Comparison of ENCODE assay signal across 10 mouse cellular contexts in the genomic region with DNA sequence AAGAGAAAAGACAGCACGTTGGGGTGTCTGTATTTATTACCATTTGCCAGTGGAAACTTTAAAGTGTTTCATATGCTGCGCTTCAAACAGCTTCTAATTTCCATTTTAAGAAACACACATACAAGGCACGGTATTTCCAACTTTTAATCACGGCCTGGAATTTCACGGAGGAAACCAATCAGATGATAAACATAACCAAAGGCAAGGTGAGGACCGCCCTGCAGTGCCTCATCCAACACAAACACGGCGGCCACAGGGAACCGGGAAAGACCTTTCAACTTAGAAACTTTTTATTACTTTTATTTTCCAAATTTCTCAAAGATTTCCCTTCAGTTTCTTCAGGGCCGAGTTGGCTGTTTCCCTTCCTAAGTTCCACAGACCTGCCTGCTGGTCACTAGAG. TPM values are rescaled to one million over a fixed set of nuclear protein-coding genes. Genes with fewer than 3 reads are reported as not detected.
A peak's percentile ranks its signal among the peaks of the same experiment; 100 is the strongest.
DNase-seq lines count a peak whose midpoint lies in the region; ATAC-seq and TF ChIP-seq lines count a peak whose summit lies in the region.
"Had no signal": no experiment of that assay in that cellular context is flagged by ENCODE, and none has a peak within 500 bp of the region (broad histone marks: within the 10 kb centered on the region; RNA-seq: fewer than 3 reads in every experiment).

No protein-coding gene starts in this region.

- H3K9ac ChIP-seq in forebrain, embryonic 16.5 days (replicated peaks; ENCODE audit: low read depth, low read length) = no peak overlapping the region
- no peak overlapping the region for H3K9ac ChIP-seq in hindbrain, embryonic 15.5 days
- H3K9ac ChIP-seq in midbrain, embryonic 15.5 days = no peak overlapping the region

- H3K36me3 ChIP-seq in forebrain, embryonic 16.5 days (ENCODE audit: control insufficient read depth, insufficient read depth) = no peaks in the 10 kb centered on the region
- no peaks in the 10 kb centered on the region for H3K36me3 ChIP-seq in forebrain, embryonic 10.5 days (replicated peaks)
- H3K36me3 ChIP-seq in hindbrain, embryonic 15.5 days = no peaks in the 10 kb centered on the region
- H3K36me3 ChIP-seq in midbrain, embryonic 15.5 days (replicated peaks) = no peaks in the 10 kb centered on the region

- peak overlapping the region; percentile 1; the same call in 1 of the 2 replicates for H3K4me2 ChIP-seq in forebrain, embryonic 16.5 days (ENCODE audit: low read length)
- peak overlapping the region; percentile 62 for H3K4me2 ChIP-seq in hindbrain, embryonic 15.5 days
- peak overlapping the region; percentile 75; the same call in 1 of the 2 replicates for H3K4me2 ChIP-seq in midbrain, embryonic 15.5 days

- no peak overlapping the region for H3K4me3 ChIP-seq in forebrain, embryonic 16.5 days (replicated peaks; ENCODE audit: low read length)
- H3K4me3 ChIP-seq in forebrain, embryonic 10.5 days = no peak overlapping the region
- H3K4me3 ChIP-seq in layer of hippocampus, adult 2 months = peak overlapping the region; percentile 92
- H3K4me3 ChIP-seq in hindbrain, embryonic 15.5 days = no peak overlapping the region
- H3K4me3 ChIP-seq in midbrain, embryonic 15.5 days = no peak overlapping the region

- DNase-seq in forebrain, embryonic 10.5 days (ENCODE audit: extremely low spot score, low spot score) = no peak
- no peak for DNase-seq in layer of hippocampus, adult 2 months (ENCODE audit: low spot score in 2 of 2)
- DNase-seq in layer of hippocampus, postnatal 10 days (ENCODE audit: low spot score in 2 of 2) = no peak
- no peak for DNase-seq in layer of hippocampus, adult 9-11 months

- WGBS in forebrain, embryonic 16.5 days = 78% methylated on average over 10 of the region's 10 CpGs
- 90% methylated on average over 10 of the region's 10 CpGs for WGBS in forebrain, embryonic 10.5 days
- 79% methylated on average over 10 of the region's 10 CpGs for WGBS in hindbrain, embryonic 15.5 days
- WGBS in midbrain, embryonic 15.5 days = 85% methylated on average over 10 of the region's 10 CpGs

- no peak for TF ChIP-seq CTCF in layer of hippocampus, adult 2 months (conservative IDR thresholded peaks at IDR 0.05)

- no peak overlapping the region for H3K27ac ChIP-seq in forebrain, embryonic 16.5 days (ENCODE audit: low read length)
- H3K27ac ChIP-seq in forebrain, embryonic 10.5 days = no peak overlapping the region
- peak overlapping the region; percentile 60; the same call in 1 of the 2 replicates for H3K27ac ChIP-seq in layer of hippocampus, adult 2 months
- H3K27ac ChIP-seq in hindbrain, embryonic 15.5 days (replicated peaks) = no peak overlapping the region
- H3K27ac ChIP-seq in midbrain, embryonic 15.5 days = no peak overlapping the region

- ATAC-seq in forebrain, embryonic 16.5 days = no peak
- ATAC-seq in hindbrain, embryonic 15.5 days (ENCODE audit: low FRiP score, low read depth) = no peak
- ATAC-seq in midbrain, embryonic 15.5 days (replicated peaks) = no peak
- no peak for ATAC-seq in granulocyte monocyte progenitor cell, adult 5-6 weeks (replicated peaks; ENCODE audit: poor library complexity, severe bottlenecking)

- H3K9me3 ChIP-seq in forebrain, embryonic 16.5 days (ENCODE audit: control insufficient read depth, low read length) = no peaks in the 10 kb centered on the region
- no peaks in the 10 kb centered on the region for H3K9me3 ChIP-seq in forebrain, embryonic 10.5 days
- no peaks in the 10 kb centered on the region for H3K9me3 ChIP-seq in hindbrain, embryonic 15.5 days
- no peaks in the 10 kb centered on the region for H3K9me3 ChIP-seq in midbrain, embryonic 15.5 days

- no peaks in the 10 kb centered on the region for H3K27me3 ChIP-seq in forebrain, embryonic 16.5 days (replicated peaks; ENCODE audit: control insufficient read depth, insufficient read depth, low read length)
- H3K27me3 ChIP-seq in forebrain, embryonic 10.5 days (ENCODE audit: poor library complexity, severe bottlenecking) = no peaks in the 10 kb centered on the region
- H3K27me3 ChIP-seq in hindbrain, embryonic 15.5 days = no peaks in the 10 kb centered on the region
- no peaks in the 10 kb centered on the region for H3K27me3 ChIP-seq in midbrain, embryonic 15.5 days (replicated peaks)

- H3K4me1 ChIP-seq in forebrain, embryonic 16.5 days (replicated peaks; ENCODE audit: control insufficient read depth, insufficient read depth, low read length) = peaks cover 35% of the 10 kb centered on the region
- H3K4me1 ChIP-seq in forebrain, embryonic 10.5 days = peaks cover 53% of the 10 kb centered on the region
- H3K4me1 ChIP-seq in hindbrain, embryonic 15.5 days (replicated peaks) = peaks cover 33% of the 10 kb centered on the region
- peaks cover 41% of the 10 kb centered on the region for H3K4me1 ChIP-seq in midbrain, embryonic 15.5 days

RNA-seq across cellular contexts. Expression of gene Cdc42bpb, which starts 2.8 kb away (rescaled TPM):
- polyA plus RNA-seq in forebrain, embryonic 16.5 days (2015; fragmentation: Nextera tagmentation; extraction: Ambion mirVana) = 33.6 and 39.9 TPM in 2 replicates
- 30.1 and 30.3 TPM in 2 replicates for polyA plus RNA-seq in forebrain, embryonic 10.5 days (2016; fragmentation: Nextera tagmentation; extraction: Ambion mirVana)
- 100 to 1,000 TPM; 113 to 122 TPM for total RNA-seq in layer of hippocampus, adult 2 months (2021)
- total RNA-seq in layer of hippocampus, postnatal 10 days (2021) = 100 to 1,000 TPM; 138 to 143 TPM
- polyA plus RNA-seq in hindbrain, embryonic 15.5 days (2015; fragmentation: Nextera tagmentation; extraction: Ambion mirVana) = 41.2 and 42.4 TPM in 2 replicates
- 44.7 and 44.9 TPM in 2 replicates for polyA plus RNA-seq in midbrain, embryonic 15.5 days (2015; fragmentation: Nextera tagmentation; extraction: Ambion mirVana)
- total RNA-seq in granulocyte monocyte progenitor cell, adult 5-6 weeks (2014; fragmentation: Nextera tagmentation) = 5.6 and 8.1 TPM in 2 replicates
- 4.8 and 8.6 TPM in 2 replicates for total RNA-seq in granulocyte monocyte progenitor cell, adult 5-6 weeks (2017)

RNA-seq across cellular contexts. Expression of gene Lbhd2, which starts 31.9 kb away (rescaled TPM):
- 1.3 and 4.5 TPM in 2 replicates for polyA plus RNA-seq in forebrain, embryonic 16.5 days (2015; fragmentation: Nextera tagmentation; extraction: Ambion mirVana)
- polyA plus RNA-seq in forebrain, embryonic 10.5 days (2016; fragmentation: Nextera tagmentation; extraction: Ambion mirVana) = 0.25 TPM in 1 of 2 replicates, not detected in the other
- total RNA-seq in layer of hippocampus, adult 2 months (2021) = 1 to 10 TPM; 1.2 to 1.4 TPM
- 1 to 10 TPM in 1 of 2 experiments, under 1 TPM in 1; 0.96 to 1.3 TPM for total RNA-seq in layer of hippocampus, postnatal 10 days (2021)
- 1.6 and 1.9 TPM in 2 replicates for polyA plus RNA-seq in hindbrain, embryonic 15.5 days (2015; fragmentation: Nextera tagmentation; extraction: Ambion mirVana)
- polyA plus RNA-seq in midbrain, embryonic 15.5 days (2015; fragmentation: Nextera tagmentation; extraction: Ambion mirVana) = 3.2 and 3.5 TPM in 2 replicates
- total RNA-seq in granulocyte monocyte progenitor cell, adult 5-6 weeks (2014; fragmentation: Nextera tagmentation) = not detected in 2 replicates
- total RNA-seq in granulocyte monocyte progenitor cell, adult 5-6 weeks (2017) = not detected in 2 replicates
- total RNA-seq: gastrocnemius, adult 8-10 months; monocyte, adult 5-6 weeks had no signal

RNA-seq across cellular contexts. Expression of gene Exoc3l4, which starts 42.1 kb away (rescaled TPM):
- 1.9 and 2.5 TPM in 2 replicates for polyA plus RNA-seq in forebrain, embryonic 16.5 days (2015; fragmentation: Nextera tagmentation; extraction: Ambion mirVana)
- polyA plus RNA-seq in forebrain, embryonic 10.5 days (2016; fragmentation: Nextera tagmentation; extraction: Ambion mirVana) = 5.2 and 5.6 TPM in 2 replicates
- total RNA-seq in layer of hippocampus, adult 2 months (2021) = 1 to 10 TPM; 4.5 to 6.3 TPM
- 1 to 10 TPM in 1 of 2 experiments, under 1 TPM in 1; 0.41 to 1.1 TPM for total RNA-seq in layer of hippocampus, postnatal 10 days (2021)
- polyA plus RNA-seq in hindbrain, embryonic 15.5 days (2015; fragmentation: Nextera tagmentation; extraction: Ambion mirVana) = 2.2 and 2.9 TPM in 2 replicates
- 1.9 and 2.8 TPM in 2 replicates for polyA plus RNA-seq in midbrain, embryonic 15.5 days (2015; fragmentation: Nextera tagmentation; extraction: Ambion mirVana)
- not detected in 2 replicates for total RNA-seq in granulocyte monocyte progenitor cell, adult 5-6 weeks (2014; fragmentation: Nextera tagmentation)
- total RNA-seq in granulocyte monocyte progenitor cell, adult 5-6 weeks (2017) = 0.26 TPM in 1 of 2 replicates, not detected in the other
- total RNA-seq: monocyte, adult 5-6 weeks had no signal

Comparison
In these comparisons a context has a peak if more than half of its experiments do, and no peak if none do; other contexts are left out.
1. H3K4me2 ChIP-seq: peak in every context shown above with its lines; median percentile 75 in midbrain, embryonic 15.5 days; 62 in hindbrain, embryonic 15.5 days; 1 in forebrain, embryonic 16.5 days.